Mouse (Mus musculus): Measurements from ENCODE around the gene Pctp.

The Pctp gene

DNA sequence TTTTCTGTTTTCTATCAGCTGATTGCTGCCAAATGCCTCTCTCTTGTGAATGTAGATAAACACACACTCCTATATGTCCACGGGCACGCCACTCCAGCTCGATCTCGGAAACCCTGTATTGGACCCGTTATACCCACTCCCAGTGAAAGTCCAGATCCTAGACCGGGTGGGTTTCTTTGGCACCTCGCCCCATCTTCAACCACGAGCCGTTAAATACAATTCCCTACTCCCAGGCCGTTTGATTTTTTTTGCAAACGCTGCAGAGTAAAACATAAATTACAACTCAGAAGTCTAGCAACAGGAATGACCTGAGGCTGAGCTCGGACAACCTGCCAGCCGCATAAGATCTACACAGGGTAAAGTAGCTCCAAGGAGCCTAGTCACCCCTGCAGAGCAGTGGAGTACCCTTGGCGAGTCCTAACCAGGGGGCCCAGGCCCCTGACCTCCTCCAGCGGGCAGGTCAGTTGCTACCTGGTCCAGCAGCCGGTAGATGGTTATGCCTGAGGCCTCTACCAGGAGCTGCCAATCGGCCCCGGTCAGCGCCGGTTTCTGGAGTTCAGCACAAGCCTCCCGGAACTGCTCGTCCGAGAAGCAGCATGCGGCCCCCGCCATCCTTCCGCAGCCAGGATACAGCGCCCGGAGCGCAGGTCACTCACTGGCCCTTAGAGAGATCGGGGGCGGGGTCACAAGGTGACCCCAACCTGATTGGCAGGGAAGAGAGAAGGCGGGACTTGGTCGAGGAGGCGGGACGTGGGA lies at the start of gene Pctp:
TSS of gene Pctp (minus strand) at position 664 of the 756 bp plus-strand sequence.
- DNase-seq: peak; percentile 93

DNA sequence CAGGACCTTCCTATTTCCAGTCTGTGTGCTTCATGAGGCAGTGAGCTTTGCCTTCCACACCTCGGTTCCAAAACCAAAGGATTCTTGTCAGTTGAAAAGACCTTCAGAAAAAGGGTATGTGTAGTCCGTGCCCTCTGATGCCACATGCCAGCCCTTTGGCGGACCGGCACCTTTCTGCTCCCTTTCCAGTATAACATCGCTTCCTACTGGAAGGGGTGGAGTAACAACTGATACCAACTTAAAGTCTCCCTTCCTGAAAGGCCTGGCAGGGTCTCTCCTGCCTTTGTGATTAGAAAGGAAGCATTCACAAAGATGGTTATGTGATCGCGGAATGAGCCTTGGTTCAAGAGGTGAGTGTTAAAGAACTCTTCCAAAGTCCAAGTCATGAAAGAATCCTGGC lies 47.3 kb upstream of the Pctp start:
- DNase-seq: no peak

DNA sequence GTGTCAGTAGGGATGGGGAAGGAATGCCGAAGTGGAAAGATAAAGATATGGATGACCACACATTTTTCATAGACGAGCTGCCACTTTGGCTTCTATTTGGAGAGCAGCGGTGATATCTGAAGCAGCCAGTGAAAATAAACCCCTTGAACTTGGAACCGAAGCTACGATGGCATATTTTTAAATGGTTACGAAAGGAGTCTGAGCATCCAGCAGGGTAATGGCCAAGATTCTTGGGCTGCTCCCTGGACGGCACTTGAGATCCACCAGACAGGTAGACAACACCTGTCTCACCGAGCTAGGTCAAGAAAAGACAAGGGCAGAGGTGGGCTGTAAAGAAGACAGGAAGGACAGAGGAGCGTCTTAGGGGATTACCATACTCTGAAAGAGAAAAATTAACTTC lies 44.6 kb upstream of the Pctp start:
- DNase-seq: no peak

DNA sequence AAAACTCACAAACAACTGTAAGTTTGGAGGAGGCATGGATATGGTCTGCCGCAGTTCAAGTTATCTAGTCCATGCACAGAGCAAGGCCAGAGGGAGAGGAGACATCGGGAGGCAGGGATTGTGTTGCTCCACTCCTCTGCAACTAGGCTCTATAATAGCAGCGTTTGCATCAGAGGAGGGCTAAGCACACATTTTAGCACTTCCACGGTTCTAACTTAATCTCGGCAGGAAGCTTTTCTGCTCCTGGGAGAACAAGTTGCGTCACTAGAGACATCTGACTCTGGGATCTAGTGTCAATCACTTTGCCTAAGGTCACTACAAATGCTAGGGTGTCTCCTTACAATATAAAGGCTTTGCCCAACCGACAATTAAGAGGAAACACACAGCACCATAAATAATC lies 43.5 kb upstream of the Pctp start:
- no peak for DNase-seq

DNA sequence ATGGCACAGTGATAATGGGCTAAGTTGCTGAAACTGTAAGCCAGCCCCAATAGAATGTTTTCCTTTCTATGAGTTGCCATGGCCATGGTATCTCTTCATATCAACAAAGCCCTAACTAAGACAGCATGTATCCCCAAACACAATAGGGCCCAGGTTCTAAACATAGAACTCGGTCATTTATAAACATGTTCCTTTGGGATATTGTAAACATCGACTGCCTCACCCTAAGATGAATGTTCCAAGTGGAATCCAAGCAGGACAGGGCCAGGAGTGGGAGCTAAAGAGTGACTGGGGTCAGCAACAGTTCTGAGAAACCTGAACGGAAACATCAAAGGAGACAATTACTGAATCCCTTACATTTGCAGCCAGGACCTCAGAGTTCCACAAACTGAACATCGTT lies 41.8 kb upstream of the Pctp start:
- no peak for DNase-seq

DNA sequence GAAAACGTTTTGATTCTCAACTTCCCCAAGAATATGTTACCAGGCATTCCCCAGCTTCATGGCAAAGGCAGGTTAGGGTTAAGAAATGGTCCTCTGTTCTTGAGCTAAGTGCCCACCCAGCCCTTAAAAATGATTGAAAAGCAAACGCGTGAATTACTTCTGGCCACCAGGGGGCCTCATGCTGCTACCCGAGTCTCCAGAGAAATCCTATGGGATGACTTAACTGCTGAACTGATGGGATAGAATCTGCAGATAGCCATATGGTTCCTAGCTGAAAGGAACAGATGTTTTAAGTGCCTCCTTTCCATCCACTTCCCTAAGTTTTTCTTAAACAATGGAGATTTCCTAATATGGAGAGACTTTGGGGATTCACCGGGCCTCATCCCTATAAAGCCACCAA lies 35.3 kb upstream of the Pctp start:
- peak; percentile 73 for DNase-seq

DNA sequence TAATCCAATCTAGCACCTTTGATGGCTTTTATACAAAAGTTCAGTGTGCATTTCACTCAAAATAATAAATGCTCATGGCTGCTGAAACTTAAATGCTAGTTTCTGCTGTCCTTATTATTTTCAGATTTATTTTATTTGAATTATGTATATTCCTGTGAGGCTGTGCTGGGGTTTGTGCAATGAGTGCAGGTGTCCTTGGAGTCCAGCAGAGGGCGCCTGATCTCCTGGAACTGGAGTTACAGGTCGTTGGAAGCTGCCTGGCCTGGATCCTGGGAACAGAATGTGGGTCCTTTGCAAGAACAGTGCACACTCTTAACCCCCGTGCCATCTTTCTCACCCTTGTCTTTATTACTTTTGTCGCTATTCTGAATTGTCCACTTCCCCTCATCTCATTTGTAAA lies 33.7 kb upstream of the Pctp start:
- DNase-seq: no peak

DNA sequence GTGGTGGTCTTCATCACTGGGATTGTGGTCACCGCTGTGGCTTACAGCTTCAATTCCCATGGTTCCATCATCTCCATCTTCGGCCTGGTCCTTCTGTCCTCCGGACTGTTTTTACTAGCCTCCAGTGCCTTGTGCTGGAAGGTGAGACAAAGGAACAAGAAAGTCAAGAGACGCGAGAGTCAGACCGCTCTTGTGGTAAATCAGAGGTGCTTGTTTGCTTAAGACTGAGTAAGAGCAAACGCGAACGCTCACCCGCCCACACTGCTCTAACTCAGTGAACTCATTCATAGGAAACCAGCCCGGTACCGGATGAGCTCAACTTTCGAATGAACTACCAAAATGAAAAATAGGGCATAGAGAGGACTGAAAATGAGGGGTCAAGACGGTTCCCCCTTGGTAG lies 32.8 kb upstream of the Pctp start:
- no peak for DNase-seq

DNA sequence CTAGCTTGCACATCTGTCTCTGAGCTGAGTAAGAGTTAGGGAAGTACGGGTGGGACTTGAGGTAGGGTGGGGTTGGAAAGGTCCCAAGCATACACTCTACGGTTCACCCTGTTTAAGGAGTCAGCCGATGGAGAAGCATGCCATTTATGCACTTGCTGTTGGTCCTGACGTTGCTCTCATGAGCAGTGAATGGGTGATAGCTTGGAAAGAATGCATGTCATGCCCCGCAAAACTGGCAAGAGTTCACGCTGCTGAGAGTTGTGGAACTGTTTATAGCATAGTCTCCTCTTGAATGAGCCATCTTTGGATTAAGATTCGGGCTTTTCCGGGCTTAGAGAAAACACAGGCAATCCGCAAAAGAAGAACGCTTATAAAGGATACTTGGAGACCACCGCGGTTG lies 32.0 kb upstream of the Pctp start:
- DNase-seq: no peak

DNA sequence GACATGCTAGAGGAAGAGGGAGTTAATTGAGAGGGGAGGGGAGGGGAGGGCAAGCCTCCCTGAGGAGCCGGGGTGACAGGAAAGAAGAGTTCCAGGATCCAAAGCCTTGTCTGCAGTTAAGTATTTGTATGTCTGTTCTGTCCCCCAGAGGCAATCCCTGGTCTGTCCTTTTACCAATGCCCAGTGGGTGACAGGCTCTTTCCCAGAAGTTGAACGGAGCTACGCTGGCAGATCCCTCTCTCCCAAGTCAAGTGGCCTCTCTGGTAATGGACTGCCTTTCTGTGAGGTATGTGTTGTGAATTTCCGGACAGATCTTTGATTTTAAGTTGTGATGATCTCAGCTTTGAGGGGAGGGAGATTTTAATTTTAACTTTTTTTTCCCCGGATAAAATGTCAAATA lies 30.7 kb upstream of the Pctp start:
- DNase-seq: no peak

DNA sequence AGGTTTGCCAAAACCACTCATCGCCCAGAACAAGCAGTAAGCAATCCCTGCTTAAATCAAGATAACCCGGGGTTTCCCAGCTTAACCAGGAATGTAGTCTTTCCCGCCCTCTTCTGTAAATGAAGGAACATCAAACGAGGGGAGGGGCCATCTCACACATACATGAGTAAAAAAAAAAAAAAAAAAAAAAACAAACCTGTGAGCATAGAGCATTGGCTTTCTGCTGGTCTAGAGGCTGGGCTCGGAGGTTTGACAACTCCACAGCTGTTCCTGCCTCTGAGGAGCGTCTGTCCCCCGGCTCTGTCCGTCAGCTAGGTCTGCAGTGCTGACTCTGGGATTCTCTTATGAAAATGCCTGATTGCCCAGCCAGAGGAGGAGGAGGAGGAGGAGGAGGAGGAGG lies 30.1 kb upstream of the Pctp start:
- DNase-seq: no peak

DNA sequence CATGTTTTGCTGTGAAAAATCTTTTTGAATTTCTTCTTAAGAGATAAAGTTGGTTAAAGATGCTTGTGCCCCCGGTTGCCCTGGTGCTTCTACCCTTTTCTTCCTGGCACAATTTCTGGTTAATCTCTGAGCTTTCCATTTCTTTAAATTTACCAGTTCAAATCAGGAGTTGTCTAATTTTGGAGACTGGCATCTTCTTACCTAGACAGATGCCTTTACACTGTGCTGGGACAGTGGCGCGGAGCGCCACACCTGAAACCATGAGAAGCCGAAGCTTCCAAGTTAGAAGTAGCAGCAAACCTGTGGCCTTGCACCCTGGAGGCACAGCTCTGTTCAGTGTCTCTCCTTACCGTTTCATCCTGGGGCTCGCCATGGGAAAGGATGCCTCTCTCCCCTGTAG lies 28.4 kb upstream of the Pctp start:
- no peak for DNase-seq

DNA sequence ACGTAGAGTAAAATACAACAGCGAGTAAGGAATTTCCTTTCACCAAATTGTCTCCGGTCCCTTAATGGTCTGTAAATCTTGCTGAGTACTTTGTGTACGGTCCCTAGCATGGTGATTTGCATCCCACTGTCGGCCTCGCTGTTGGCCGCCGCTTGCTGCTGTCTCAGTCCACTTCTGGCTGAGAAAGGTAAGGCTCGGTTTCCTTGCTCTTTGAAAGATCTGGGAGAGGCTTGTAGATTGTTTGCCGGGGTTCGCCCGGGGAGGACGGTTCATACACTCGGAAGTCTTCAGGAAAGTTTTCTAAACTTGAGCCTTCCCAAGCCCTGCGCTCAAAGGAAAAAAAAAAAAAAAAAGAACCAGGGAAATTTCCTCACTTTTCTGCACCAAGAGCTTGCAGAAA lies 27.9 kb upstream of the Pctp start:
- peak; percentile 87 for DNase-seq

DNA sequence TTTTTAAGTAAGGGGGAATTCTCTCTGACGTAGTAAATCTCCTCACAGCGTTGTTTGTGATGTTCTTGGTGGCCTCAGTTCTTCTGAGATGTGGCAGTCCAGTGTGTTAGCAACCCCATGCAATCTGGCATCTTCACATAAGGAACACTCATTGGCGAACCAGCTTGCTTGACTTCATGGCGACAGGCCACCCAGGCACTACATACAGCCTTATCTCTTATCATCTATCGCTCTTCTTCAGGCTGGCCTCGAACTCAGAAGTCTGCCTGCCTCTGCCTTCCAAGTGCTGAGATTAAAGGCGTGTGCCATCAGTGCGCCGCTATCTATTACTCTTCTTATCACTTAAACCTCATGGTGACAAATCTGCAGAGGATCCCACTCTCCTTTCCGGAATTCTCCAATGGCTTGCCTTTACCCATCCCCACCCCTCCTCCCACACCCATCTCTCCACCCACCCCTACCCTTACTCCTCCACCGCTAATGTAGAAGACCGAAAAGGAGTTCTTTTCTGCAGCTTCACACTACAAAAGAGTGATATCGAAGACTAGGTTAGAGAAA lies 27.2 kb upstream of the Pctp start, which contains the start of gene Tmem100:
TSS of gene Tmem100 (plus strand) at position 508 of the 558 bp plus-strand sequence.
- DNase-seq: no peak

DNA sequence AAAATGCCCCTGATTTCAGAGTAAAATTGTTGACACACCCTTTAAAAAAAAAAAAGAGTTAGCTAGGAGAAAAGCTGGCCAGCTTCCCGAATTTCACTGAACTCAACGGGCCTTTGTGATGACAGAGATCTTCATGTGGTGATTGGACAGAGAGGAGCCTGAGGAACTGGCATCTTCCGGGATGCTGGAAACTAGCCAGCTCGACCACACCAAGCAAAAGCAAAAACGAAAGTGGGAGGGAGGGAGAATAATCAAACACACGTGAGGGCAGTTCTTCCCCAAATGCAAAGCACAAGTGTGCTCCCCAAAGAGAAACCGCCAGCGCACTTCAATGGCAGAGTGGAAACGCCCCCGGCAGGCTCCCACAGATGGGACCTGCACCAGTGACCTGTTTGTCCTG lies 26.7 kb upstream of the Pctp start:
- DNase-seq: peak; percentile 46

DNA sequence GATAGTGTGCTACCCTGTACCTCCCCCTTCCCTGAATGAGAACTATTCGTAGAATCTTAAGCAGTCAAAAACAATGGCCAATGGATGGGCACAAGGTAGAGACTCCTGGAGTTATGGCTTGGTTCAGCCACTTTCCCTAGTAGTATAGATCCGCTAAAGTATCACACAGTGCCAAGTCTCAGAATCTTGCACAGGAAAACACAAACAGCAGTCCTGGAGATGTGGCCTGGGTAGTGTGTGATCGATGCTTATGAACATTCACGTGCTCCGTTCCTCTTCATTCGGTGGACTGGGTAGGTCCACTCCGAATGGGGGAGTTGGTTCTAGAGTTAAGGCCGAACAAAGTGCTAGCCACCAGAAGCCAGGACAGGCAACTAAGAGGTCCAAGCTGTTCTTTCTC lies 26.1 kb upstream of the Pctp start:
- DNase-seq: no peak

DNA sequence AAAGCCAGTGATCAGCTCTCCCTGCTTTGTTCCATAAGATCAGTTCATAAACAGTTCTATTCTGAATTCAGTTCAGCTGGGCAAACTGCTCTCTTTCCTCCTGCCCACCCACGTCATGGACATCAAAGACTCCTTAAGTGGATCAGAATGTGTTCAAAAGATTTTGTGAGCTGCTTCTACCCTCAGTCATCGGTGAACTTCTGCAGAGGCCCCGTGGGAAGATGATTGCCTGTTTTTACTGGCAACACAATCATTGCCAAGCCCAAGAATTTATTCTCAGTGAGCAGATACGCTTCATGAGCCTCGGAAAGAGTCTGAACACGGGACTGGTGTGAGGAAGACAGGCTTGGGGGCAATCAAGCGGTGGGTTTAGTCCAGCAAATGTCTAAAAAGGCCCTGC lies 24.5 kb upstream of the Pctp start:
- no peak for DNase-seq

DNA sequence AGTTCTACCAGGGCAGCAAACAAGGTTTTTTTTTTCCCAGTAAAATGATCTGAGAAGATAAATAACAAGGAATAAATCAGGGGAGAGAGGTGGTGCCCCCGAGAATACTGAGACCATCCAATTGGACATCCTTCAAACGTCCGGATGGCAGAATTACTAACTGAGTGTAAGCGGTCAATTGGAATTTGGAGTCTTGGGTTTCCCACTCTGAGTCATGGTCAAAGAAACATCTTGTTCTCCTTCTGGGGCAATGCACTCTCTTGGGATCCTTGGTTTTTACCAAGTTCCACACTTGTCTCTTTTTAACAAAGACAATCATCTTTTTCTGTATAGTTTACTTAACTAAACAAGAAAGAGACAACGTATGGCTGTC lies 24.1 kb upstream of the Pctp start:
- no peak for DNase-seq

DNA sequence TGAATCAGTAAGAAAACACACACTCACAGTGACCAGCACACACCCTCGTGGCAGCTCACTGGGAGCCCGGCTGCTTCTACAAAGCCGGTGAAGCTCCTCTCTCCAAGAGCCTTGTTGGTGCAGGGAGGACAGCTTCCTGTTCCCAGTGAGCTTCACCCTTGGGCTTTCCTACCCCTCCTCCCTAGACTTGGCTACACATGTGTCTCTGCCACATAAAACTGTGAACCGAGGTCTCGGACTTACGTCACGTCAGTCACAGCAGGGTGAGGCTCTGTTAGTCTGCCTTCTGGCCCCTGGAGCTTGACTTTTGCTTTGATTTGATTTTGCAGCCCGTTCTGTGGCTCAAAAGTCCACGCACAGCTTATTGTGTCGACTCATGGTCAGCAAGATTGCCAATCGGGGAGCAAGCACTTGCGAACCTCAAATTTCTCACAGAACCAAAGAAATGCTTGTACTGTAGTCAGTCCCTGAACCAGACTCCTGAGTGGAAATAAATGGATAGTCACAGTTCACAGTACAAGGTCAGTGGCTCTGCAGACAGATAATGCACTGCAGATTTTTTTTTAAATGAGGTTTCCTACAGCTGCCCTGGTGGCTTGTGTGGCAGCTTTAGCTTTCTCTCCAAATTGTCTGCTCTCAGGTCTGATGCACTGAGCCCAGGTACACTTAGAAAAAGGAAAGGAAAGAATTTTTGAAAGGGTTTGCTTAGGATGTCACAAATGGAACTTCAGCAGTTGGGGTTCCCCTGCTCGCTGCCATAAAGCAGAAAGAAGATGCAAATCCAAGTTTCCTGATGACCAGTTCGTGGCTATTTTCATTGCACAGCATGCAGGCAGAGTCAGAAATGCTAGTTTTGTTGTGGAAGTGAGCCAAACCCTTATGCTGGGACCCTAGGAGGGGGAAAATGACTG lies 23.5 kb upstream of the Pctp start:
- no peak for DNase-seq

DNA sequence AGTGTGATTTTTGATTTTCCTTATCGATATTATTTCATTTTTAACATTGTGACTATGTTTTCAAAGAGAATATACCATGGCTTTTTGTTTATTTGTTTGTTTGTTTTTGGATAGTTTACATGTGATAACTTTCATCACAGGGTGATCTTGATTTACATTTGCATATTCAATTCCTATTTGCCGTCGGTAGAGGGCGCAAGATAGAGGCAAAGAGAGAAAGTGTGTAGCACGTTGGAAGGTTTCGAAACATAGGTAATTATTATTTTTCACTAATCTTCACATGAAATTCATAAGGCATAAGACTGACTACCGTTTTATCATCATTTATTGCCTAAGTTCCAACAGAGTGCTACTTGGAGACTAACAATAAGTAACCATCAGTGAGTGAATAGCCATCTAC lies 16.5 kb upstream of the Pctp start:
- DNase-seq: peak; percentile 62

DNA sequence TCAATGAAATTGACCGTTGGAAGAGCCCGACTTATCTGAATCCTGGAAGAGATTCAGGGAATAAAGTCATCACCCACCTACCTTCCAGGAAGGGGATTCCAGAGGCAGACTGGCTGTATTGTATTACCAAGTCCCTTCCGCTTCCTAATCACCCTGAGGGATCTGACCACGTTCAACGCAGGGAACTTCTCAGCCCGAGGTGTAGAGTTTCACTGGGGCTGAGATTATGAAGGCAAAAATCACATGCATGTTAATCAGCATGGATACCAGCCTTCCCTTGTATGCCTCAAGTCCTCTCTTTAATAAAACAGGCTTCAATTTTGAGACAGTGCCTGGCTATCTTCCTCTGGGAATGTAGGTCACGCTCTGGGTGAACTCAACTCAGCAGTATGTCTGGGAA lies 12.6 kb upstream of the Pctp start:
- no peak for DNase-seq

DNA sequence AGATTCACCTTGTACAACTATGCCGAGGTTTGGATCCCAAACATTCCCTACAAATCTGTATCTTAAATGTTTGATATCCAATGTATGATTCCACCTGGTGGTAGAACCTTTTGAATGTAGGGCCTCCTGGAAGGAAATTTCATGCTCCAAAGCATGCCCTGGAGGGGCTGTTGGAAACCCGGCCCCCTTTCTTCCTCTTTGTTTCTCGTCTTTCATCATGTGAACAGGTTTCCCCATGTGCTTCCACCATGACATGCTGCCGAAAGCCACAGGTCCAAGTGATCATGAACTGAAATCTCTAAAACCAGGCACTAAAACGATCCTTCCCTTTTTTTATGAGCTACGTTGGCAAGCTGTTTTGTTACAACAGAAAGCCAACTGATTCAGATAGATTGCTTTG lies 11.0 kb upstream of the Pctp start:
- DNase-seq: no peak

DNA sequence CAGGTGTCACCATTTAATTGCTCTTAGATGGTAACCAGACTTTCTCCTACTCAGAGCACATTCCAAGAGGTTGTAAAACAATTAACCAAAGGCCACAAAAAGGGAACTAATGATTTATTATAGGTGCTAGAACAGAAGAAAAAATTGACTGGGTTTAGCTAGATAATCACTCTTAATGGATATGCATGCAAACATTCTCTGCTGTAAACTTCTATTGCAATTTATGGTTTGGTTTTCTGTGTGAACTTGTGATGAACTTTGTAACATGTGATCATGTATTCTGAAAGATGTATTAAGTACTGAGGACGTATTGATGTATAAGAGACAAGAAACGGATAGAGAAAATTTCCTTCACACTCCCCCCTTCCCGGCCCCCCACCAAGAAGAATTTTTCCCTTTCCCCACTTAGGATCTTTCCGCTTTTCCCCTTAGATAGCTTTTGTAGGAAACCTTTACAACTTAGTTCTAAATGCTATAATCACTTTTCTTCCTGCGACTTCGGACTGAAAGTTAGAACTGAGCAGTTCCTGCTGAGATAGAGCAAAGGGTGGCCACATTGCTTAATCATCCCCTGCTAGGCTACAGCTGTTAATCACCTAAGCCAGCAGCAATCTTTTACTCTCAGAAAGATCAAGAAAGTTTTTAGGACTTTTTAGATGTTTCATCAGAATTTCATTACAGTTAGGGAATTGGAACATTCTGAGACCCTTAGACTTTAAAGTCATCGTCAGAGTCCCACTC lies 5.3 kb upstream of the Pctp start:
- DNase-seq: no peak
